Mouse (Mus musculus) spleen, postnatal 10 days (tissue): ENCODE measurements around the gene Gm38392.
"Not testable (repeated sequence)": the region's sequence is repeated elsewhere in the genome, so short reads cannot be mapped to it uniquely, and the experiment has no call there.

Source experiments
- DNase-seq, 2 experiments: peaks; one replicate each; pipeline ENCODE4 v3.0.0; 2021 to 2022; ENCODE audit warnings: low spot score in 2 of 2

The Gm38392 gene

GRCm38 (mm10) chr3:88287110-88287509 lies at the start of gene Gm38392:
Gene Gm38392, minus strand, starts transcription at chr3:88287210.
- DNase-seq, result no peak

GRCm38 (mm10) chr3:88336058-88337013 lies 49.3 kb upstream of the Gm38392 start, which contains the start of the genes Tmem79 and Smg5:
Gene Tmem79, minus strand, starts transcription at chr3:88336148.
Gene Smg5, plus strand, starts transcription at chr3:88336260.
- DNase-seq, result peak; percentile 97 to 98

- DNase-seq, result peak; percentile 31 to 49
Observed at GRCm38 (mm10) chr3:88335436-88336053, 48.5 kb upstream of the Gm38392 start.

- DNase-seq, result no peak
Observed at GRCm38 (mm10) chr3:88334902-88335435, 48.0 kb upstream of the Gm38392 start.

GRCm38 (mm10) chr3:88334029-88334658 lies 47.1 kb upstream of the Gm38392 start:
- no peak for DNase-seq

GRCm38 (mm10) chr3:88331282-88331681 lies 44.3 kb upstream of the Gm38392 start:
- peak; percentile 54 to 77 for DNase-seq

- no peak for DNase-seq
Observed at GRCm38 (mm10) chr3:88328956-88329355, 41.9 kb upstream of the Gm38392 start.

- peak; percentile 26 to 62 for DNase-seq
Observed at GRCm38 (mm10) chr3:88324951-88325405, 38.0 kb upstream of the Gm38392 start, which contains the start of gene Glmp. Gene Glmp, plus strand, starts transcription at chr3:88325023.

GRCm38 (mm10) chr3:88299172-88299571 lies 12.2 kb upstream of the Gm38392 start:
- no peak for DNase-seq

- peak in 1 of 2 experiments; percentile 52 for DNase-seq
Observed at GRCm38 (mm10) chr3:88297321-88297851, 10.4 kb upstream of the Gm38392 start.

- DNase-seq, result peak; percentile 89 to 95
Observed at GRCm38 (mm10) chr3:88296561-88297318, 9.7 kb upstream of the Gm38392 start, which contains the start of the genes Tsacc and Cct3. Gene Tsacc, minus strand, starts transcription at chr3:88296999. Gene Cct3, plus strand, starts transcription at chr3:88297116.

GRCm38 (mm10) chr3:88296110-88296560 lies 9.1 kb upstream of the Gm38392 start:
- DNase-seq, result no peak

- not testable (repeated sequence) for DNase-seq
Observed at GRCm38 (mm10) chr3:88295272-88295671, 8.3 kb upstream of the Gm38392 start.

GRCm38 (mm10) chr3:88291970-88292369 lies 5.0 kb upstream of the Gm38392 start:
- DNase-seq, result peak in 1 of 2 experiments; percentile 58

GRCm38 (mm10) chr3:88288133-88288713 lies 1.2 kb upstream of the Gm38392 start:
- DNase-seq, result not testable (repeated sequence)

- not testable (repeated sequence) for DNase-seq
Observed at GRCm38 (mm10) chr3:88285565-88285895, 1.5 kb downstream of the Gm38392 start.

- DNase-seq, result not testable (repeated sequence)
Observed at GRCm38 (mm10) chr3:88284815-88285564, 2.0 kb downstream of the Gm38392 start.

GRCm38 (mm10) chr3:88281141-88281916 lies 5.7 kb downstream of the Gm38392 start:
- not testable (repeated sequence) for DNase-seq
